Mouse (Mus musculus): ENCODE measurements around the gene Chst11.

The Chst11 gene

DNA sequence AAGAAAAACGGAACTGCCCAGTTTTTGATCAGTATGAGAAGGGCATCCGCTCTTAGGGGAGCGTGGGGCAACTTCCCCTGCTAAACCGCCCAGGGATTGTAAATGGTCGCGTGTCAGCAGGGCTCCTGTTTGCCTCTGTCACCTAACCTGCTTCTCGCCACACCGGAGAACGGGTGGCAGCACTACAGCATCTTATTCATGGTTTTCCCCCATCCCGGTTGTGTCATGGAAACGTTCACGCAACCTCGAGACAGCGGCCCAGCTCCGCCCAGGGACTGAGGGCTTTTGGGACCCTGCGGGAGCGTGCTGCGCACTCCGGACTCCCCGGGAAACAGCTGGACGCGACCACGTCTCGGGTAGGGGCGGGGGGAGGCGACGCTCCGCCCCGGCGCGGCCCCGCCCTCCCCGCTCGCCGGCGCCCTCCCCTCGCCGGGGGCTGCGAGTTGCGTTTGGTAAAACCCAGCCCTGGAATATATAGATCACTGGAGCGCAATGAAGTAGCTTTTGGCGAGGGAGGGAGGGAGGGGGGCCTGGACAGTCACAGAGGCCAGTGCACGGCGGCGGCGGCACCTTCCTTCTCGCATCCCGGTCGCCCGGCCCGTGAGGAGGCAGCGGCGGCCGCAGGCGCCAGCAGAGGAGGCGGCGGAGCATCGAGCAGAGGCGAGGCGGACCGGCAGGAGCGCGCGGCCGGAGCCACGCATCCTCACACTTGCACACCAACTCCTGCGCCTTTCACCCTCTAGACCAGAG lies at the start of gene Chst11:
TSS of gene Chst11 (plus strand) at position 549 of the 750 bp plus-strand sequence.
- in situ Hi-C loops (cut with MboI; ENCODE audit: unreplicated experiment in 2 of 2), result loop anchor here (5.0 to 10.0 kb wide), 5 partner anchors 50 to 200 kb away; no protein-coding TSS in a partner anchor

GRCm38 (mm10) chr10:82935774-82936173 lies 49.5 kb upstream of the Chst11 start:
- in situ Hi-C loops (cut with MboI; ENCODE audit: unreplicated experiment in 2 of 2), result loop anchor here (10.0 kb wide), 2 partner anchors 49 to 159 kb away; partner anchors contain the start of gene Chst11 (in 1 of the 2)

GRCm38 (mm10) chr10:82953415-82953814 lies 31.9 kb upstream of the Chst11 start:
- in situ Hi-C loops (cut with MboI; ENCODE audit: unreplicated experiment in 2 of 2), result no loop called here

- in situ Hi-C loops (cut with MboI; ENCODE audit: unreplicated experiment in 2 of 2), result no loop called here
Measured at GRCm38 (mm10) chr10:82955117-82955516, 30.2 kb upstream of the Chst11 start.

- in situ Hi-C loops (cut with MboI; ENCODE audit: unreplicated experiment in 2 of 2), result no loop called here
Measured at GRCm38 (mm10) chr10:82958218-82958761, 27.0 kb upstream of the Chst11 start.

GRCm38 (mm10) chr10:82959316-82959715 lies 26.0 kb upstream of the Chst11 start:
- in situ Hi-C loops (cut with MboI; ENCODE audit: unreplicated experiment in 2 of 2), result no loop called here

DNA sequence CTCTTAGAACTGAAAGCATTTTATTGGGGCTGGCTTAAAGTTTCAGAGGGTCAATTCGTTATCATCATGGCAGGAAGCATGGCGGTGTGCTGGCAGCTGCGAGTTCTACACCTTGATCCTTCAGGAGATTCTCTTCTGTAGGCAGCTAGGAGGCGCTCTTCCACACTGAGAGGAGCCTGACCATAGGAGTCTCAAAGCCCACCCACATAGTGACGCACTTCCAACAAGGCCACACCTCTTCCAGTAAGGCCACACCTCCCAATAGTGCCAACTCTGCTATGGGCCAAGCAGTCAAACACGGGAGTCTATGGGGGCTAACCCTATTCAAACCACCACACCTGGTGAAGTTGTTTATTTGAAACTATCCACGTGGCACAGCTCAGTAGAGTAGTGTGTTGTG lies 24.0 kb upstream of the Chst11 start:
- in situ Hi-C loops (cut with MboI; ENCODE audit: unreplicated experiment in 2 of 2), result no loop called here

DNA sequence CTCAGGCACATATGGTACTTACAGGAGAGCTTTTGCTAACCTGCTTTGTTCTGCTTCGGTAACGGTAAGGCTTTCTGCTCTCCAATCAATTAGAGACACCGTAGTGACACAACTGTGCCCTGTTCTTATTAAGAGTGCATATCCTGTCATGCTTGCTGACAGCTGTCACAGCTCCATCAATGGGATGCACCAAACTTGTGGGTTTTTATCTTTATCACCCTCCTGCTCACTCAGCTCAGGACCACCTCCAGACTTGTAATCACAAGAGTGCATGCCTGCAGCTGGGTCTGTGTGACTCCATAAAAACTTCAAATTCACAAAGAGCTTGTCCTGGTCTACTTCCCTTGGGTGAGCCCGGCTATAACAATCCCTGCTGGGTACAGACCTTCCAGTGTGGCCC lies 23.3 kb upstream of the Chst11 start:
- in situ Hi-C loops (cut with MboI; ENCODE audit: unreplicated experiment in 2 of 2), result no loop called here

GRCm38 (mm10) chr10:82962472-82963020 lies 22.8 kb upstream of the Chst11 start:
- in situ Hi-C loops (cut with MboI; ENCODE audit: unreplicated experiment in 2 of 2), result no loop called here

DNA sequence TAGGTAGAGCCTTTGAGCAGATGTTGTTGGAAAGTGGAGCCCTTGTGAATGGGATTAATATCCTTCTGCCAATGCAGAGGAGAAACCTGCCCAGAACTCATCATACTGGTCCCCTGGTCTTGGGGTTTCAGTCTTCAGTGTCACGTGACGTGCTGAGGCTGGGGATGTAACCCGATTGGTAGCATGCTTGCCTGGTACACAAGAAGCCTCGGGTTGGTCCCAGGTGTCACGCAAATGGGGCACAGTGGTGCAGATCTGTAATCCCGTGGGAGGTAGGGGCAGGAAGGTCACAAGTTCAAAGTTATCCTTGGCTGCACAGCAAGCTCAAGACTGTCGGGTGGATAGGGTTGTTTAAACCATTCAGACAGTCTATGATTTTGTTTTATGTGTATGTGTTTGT lies 20.8 kb upstream of the Chst11 start:
- in situ Hi-C loops (cut with MboI; ENCODE audit: unreplicated experiment in 2 of 2), result no loop called here

GRCm38 (mm10) chr10:82966672-82967071 lies 18.6 kb upstream of the Chst11 start:
- in situ Hi-C loops (cut with MboI; ENCODE audit: unreplicated experiment in 2 of 2), result no loop called here

GRCm38 (mm10) chr10:82969612-82970011 lies 15.7 kb upstream of the Chst11 start:
- in situ Hi-C loops (cut with MboI; ENCODE audit: unreplicated experiment in 2 of 2), result no loop called here

DNA sequence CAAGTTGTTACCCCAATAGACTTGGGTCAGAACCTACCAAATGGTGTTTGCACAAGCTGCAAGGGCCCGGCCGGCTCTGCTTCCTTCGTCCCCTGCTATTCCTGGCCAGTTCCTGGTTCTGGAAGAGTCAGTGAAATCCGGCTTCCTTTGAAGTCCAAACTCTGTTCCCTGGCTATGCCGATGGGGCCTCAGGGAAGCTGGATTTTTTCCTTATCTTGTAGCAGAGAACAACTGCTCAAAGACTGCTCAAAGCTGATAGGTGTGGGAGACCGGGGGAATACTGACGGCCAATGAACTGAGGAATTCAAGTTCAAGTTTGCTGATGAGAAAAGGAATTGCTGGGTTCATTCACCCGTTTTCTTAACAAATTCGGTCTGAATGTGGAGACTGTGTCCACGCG lies 13.7 kb upstream of the Chst11 start:
- in situ Hi-C loops (cut with MboI; ENCODE audit: unreplicated experiment in 2 of 2), result no loop called here

- in situ Hi-C loops (cut with MboI; ENCODE audit: unreplicated experiment in 2 of 2), result no loop called here
Measured at GRCm38 (mm10) chr10:82974201-82974600, 11.1 kb upstream of the Chst11 start.

DNA sequence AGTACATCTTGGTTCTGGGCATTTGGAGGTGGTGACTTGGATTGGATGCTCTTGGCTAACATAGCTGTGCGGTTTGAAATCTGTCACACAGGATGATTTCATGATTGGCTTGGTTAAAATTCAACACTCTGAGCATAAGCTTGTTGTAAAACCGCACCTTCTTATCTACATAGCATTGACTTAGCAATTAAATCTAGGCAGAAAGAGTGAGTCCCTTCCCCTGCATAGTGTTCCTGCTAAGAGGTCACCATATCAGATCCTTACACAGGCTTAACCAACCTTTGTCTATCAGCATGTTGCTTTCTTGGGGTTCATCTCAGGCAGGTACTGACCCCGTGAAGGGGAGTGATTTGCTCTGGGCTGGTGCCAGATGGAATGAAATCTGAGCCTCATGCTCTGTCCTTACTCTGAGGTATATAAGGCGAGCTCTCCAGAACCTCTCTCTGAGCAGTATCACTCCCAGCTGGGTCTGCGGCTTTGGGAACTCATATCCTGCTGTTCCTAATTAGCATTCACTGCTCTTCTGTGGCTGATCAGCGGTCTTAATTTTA lies 10.6 kb upstream of the Chst11 start:
- in situ Hi-C loops (cut with MboI; ENCODE audit: unreplicated experiment in 2 of 2), result no loop called here

DNA sequence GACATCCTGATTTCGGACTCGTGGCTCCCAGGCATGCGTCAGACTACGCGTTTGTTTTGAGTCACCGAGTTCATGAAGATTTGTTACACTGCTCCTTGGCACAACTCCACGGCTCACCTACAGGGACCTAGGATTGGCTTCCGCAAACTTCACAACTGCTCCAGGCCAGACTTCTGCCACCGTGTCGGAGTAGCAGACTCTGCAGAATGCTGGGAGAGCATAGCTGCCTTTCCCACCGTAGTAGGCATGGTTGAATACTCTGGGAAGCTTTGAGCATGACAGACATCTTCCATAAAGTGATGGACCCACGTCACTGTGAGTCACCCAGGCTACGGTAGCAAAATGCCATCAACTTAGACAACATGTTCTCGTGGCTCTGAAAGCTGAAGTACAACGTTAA lies 9.5 kb upstream of the Chst11 start:
- in situ Hi-C loops (cut with MboI; ENCODE audit: unreplicated experiment in 2 of 2), result no loop called here

DNA sequence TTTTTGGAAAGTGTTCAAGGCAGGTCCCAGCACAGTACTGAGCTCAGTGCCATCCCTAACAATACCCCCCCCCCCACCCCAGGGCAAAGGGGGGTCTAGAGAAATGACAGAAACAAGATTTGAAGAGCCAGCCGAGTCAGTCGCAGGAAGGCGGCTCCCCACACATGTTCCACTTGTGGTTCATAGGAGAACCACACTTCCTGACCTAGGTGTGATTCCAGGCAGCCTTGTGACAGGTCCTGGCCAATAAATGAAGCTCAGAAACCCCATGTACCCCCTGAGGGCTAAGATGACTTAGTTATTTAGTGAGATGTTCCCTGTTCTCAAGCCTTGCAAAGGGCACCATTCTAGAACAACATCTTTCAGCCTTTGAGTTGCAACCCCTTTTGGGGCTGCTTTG lies 3.0 kb upstream of the Chst11 start:
- in situ Hi-C loops (cut with MboI; ENCODE audit: unreplicated experiment in 2 of 2), result loop anchor here (5.0 to 10.0 kb wide), 4 partner anchors 47 to 203 kb away; no protein-coding TSS in a partner anchor

DNA sequence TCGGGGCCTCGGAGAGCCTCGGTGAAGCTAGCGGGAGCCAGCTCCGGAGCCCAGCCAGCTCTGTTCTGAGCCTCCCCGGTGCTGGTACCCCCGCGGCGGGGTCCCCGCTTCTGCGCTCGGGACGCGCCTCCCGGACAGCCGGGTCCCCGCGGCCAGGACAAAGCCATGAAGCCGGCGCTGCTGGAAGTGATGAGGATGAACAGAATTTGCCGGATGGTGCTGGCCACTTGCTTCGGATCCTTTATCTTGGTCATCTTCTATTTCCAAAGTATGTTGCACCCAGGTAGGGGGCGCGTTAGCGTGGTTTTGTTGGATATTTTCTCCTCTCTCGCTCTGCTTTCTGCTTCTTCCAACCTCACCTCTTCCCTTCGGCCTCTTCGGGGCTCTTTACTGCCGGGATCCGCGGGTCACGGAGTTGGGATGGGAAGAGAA lies 418 bp downstream of the Chst11 start:
- in situ Hi-C loops (cut with MboI; ENCODE audit: unreplicated experiment in 2 of 2), result loop anchor here (5.0 to 10.0 kb wide), 4 partner anchors 51 to 199 kb away; no protein-coding TSS in a partner anchor

DNA sequence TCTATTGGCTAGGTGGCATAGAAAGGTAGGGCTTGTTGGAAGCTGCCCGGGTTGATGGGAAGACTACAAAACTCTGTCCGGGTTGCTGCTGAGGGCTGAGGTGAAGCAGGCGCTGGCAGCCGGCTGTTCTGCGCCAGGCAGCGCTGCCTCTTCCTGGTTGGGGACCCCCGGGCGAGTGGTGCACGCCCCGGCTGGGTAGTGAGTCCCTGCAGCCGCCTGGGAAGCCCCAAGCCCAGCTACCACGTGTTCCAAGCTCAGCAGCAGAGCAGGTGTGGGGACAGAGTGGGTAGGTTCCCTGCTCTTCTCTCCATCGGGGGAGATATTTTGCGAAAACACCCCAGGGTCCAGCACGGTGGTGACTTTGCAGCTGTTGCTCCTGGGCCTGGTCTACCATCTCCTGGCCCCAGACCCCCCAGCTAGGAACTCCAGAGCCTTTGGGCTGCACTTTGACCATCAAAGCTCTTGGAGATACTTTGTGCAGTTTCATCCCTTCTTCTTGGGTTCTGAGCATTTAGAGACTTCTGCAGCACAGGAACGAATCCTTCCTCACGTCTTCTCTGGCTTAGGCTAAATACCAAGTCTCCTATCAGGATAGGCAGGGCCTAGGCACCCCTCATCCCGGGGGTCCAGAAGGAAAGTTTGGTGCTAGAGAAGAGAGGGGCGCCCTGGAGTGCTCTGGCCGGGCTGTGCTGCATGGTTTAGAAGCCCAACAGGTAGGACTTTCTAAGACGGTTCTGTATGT lies 1.1 kb downstream of the Chst11 start:
- in situ Hi-C loops (cut with MboI; ENCODE audit: unreplicated experiment in 2 of 2), result loop anchor here (5.0 to 10.0 kb wide), 4 partner anchors 52 to 198 kb away; no protein-coding TSS in a partner anchor

- in situ Hi-C loops (cut with MboI; ENCODE audit: unreplicated experiment in 2 of 2), result loop anchor here (5.0 to 10.0 kb wide), 4 partner anchors 52 to 198 kb away; no protein-coding TSS in a partner anchor
Measured at GRCm38 (mm10) chr10:82986993-82987349, 1.7 kb downstream of the Chst11 start.

DNA sequence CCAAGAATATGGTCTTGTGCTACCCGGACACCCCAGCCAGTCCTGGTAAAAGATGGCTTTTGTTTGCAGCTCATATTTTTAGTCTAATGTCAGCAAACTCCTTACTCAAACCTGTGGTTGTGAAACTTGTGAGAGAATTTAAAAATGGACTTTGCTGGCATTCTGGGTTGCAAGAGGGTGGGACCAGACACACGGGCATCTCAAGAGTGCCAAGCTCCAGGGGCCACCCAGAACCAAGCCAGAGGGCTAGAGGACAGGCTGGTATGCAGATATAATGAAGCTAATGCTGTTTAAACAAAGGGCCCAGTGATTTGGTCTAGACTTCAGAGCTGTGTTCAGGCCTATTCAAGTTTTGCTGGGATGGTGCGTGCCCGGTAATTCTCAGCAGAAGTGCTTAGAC lies 2.1 kb downstream of the Chst11 start:
- in situ Hi-C loops (cut with MboI; ENCODE audit: unreplicated experiment in 2 of 2), result loop anchor here (5.0 to 10.0 kb wide), 4 partner anchors 53 to 197 kb away; no protein-coding TSS in a partner anchor
